Mouse (Mus musculus) lung, adult 2 months (tissue): ENCODE results near the gene Clint1. TPM values are rescaled to one million over a fixed set of nuclear protein-coding genes. Genes with fewer than 3 reads are reported as not detected.

ENCODE experiments used
- DNase-seq: peaks from one replicate; pipeline ENCODE4 v3.0.0; 2022
- H3K4me1 ChIP-seq: fragments of 200-500 bp; 2 replicates; pipeline ENCODE4 v1.6.1; 2011; ENCODE audit warnings: low read length; ENCODE audit not compliant: control insufficient read depth, insufficient read depth
- H3K4me3 ChIP-seq: fragments of 200-500 bp; replicated peaks from 2 replicates; pipeline ENCODE3; 2011; ENCODE audit warnings: low read depth, mild to moderate bottlenecking, control low read depth, low read length; ENCODE audit errors: extremely low read depth
- CTCF ChIP-seq: fragments of 200-500 bp; IDR thresholded peaks from 2 replicates; pipeline ENCODE4 v1.5.1; 2011; ENCODE audit warnings: mild to moderate bottlenecking, low read length, control low read depth; ENCODE audit not compliant: insufficient read depth
- POLR2A ChIP-seq: fragments of 200-500 bp; IDR thresholded peaks from 2 replicates; pipeline ENCODE4 v1.6.1; 2011; ENCODE audit warnings: low read depth, mild to moderate bottlenecking, control low read depth, low read length, borderline replicate concordance; ENCODE audit errors: extremely low read depth
- WGBS: fragments of 180-500 bp; shearing (Covaris S2); methylation state at CpG from one replicate; pipeline ENCODE4 v1.1.7; 2018; 5-methylcytosine and 5-hydroxymethylcytosine counted together
- polyA plus RNA-seq: library from polyadenylated mRNA; depleted of rRNA; stranded (reverse); fragments of >200 nt; gene quantifications from 2 replicates; pipeline ENCODE4 v1.2.3, GENCODE M21; 2012

Gene Clint1
- polyA plus RNA-seq, 1 experiment, result 51.8 TPM

DNA sequence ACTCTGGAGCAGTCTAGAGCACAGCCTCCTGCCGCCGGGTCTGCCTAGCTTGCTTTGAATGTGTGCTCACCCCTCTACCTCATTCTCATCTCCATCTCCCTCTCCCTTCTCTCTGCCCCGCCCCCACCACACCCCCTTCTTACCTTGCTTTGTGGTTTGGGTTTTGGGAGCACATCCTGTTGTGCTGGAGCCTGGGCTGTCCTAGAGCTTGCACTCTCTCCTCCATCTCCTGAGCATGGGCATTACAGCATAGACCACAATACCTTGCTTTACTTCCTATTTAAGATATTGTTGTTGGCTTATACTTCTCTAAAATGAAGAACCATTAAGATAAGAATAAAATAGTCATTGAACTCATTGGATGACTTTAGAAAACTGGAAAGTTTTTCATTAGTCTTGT is 38.1 kb downstream of the Clint1 start:
- WGBS, result 87% methylated on average over 3 of the region's 3 CpGs
- no peaks in the 10 kb centered on the region for H3K4me1 ChIP-seq
- no peak overlapping the region for H3K4me3 ChIP-seq
- TF ChIP-seq POLR2A (no peak), CTCF (no peak)
- DNase-seq, result no peak

GRCm38 (mm10) chr11:45890423-45890822 is 38.6 kb downstream of the Clint1 start:
- no peak for DNase-seq
- Histone ChIP-seq H3K4me3 (no peak overlapping the region), H3K4me1 (no peaks in the 10 kb centered on the region)
- WGBS, result 84% methylated on average over 20 of the region's 20 CpGs
- TF ChIP-seq CTCF (no peak), POLR2A (no peak)

- no peak for DNase-seq
- TF ChIP-seq CTCF (no peak), POLR2A (no peak)
- Histone ChIP-seq H3K4me3 (no peak overlapping the region), H3K4me1 (no peaks in the 10 kb centered on the region)
- 78% methylated on average over 5 of the region's 5 CpGs for WGBS
Observed at GRCm38 (mm10) chr11:45892861-45893360, 41.1 kb downstream of the Clint1 start.

- no peak for DNase-seq
- H3K4me3 ChIP-seq, result no peak overlapping the region
- TF ChIP-seq CTCF (no peak), POLR2A (no peak)
- H3K4me1 ChIP-seq, result no peaks in the 10 kb centered on the region
- WGBS, result 82% methylated on average over 2 of the region's 2 CpGs
Observed at GRCm38 (mm10) chr11:45897392-45897791, 45.5 kb downstream of the Clint1 start.

DNA sequence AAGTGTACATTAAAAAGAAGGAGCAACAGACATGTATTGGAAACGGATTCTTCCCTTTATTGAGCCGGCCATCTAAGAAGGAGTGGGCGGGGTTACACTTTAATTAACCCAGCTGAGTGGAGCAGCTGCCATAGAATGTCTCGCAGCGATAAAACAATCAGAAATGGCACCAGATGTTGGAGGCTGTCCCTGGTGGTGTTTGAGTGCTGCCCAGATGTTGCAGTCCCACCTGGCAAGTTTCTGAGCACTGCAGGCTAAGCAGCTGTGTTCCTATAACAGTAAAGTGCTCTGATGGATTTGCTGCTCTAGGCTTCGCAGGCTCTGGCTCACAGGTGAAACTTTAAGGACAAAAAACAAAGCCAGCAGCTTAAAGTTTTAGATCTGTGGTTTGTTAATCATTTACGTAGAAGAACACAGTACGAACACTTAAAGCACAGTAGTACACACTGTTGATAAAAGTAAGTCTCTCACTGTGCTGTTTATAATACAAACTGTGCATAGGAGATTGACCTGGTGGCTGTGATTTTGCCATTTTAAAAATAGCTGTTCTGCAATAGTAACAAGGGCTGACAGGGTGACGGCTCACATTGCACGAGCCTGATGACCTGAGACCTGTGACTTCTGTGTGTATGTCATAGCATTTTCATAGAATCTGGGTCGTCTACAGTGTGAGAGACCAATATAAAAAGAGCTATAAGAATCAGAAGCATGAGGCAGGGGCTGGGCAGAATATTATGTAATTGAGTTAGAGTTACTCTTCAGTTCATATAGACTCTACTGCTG is 48.6 kb downstream of the Clint1 start:
- H3K4me1 ChIP-seq, result no peaks in the 10 kb centered on the region
- DNase-seq, result no peak
- H3K4me3 ChIP-seq, result no peak overlapping the region
- TF ChIP-seq CTCF, result no peak
- no peak for TF ChIP-seq POLR2A
- WGBS, result 69% methylated on average over 11 of the region's 11 CpGs

DNA sequence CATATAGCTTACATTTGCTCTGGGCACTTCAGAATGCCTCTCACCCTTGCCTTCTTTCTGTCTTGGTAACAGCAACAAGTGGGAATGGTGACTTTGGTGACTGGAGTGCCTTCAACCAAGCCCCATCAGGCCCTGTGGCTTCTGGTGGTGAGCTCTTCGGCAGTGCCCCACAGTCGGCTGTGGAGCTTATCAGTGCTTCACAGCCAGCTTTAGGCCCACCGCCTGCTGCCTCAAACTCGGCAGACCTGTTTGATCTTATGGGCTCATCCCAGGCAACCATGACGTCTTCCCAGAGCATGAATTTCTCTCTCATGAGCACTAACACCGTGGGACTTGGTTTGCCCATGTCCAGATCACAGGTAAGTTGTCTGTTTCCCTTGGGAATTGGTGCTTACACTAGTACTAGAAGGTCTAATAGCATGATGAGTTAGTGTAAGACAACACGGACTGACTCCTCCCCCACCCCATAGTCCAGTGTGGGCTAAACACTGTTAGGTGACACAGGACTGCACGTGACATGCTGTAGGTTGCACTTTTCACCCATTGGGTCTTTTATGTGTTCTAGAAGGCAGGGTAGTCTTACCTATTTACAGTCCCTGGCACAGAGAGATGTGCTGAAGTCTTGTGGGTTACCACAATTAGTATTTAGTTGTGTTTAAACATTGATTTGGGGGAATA is 54.4 kb downstream of the Clint1 start:
- WGBS, result 84% methylated on average over 8 of the region's 8 CpGs
- no peak overlapping the region for H3K4me3 ChIP-seq
- no peak for TF ChIP-seq POLR2A

GRCm38 (mm10) chr11:45907301-45907700 is 55.5 kb downstream of the Clint1 start:
- no peak overlapping the region for H3K4me3 ChIP-seq
- no peaks in the 10 kb centered on the region for H3K4me1 ChIP-seq
- 58% methylated on average over 5 of the region's 5 CpGs for WGBS
- DNase-seq, result no peak
- no peak for TF ChIP-seq CTCF
- TF ChIP-seq POLR2A, result no peak

More for the DNA sequence above, 54.4 kb downstream of the Clint1 start:
- no peaks in the 10 kb centered on the region for H3K4me1 ChIP-seq
- DNase-seq, result no peak

GRCm38 (mm10) chr11:45908070-45908469 is 56.2 kb downstream of the Clint1 start:
- Histone ChIP-seq H3K4me3 (no peak overlapping the region), H3K4me1 (no peaks in the 10 kb centered on the region)
- DNase-seq, result no peak
- 86% methylated on average over 7 of the region's 7 CpGs for WGBS
- TF ChIP-seq CTCF, result no peak
- TF ChIP-seq POLR2A, result no peak

DNA sequence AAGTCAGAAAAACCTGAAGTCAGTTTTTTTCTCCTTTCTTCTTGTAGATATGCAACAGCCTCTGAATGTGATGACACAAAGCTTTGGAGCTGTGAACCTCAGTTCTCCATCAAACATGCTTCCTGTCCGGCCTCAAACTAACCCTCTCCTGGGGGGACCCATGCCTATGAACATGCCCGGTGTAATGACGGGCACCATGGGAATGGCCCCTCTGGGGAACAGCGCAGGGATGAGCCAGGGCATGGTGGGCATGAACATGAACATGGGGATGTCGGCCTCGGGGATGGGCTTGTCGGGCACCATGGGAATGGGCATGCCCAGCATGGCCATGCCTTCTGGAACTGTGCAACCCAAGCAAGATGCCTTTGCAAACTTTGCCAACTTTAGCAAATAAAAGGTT is 57.0 kb downstream of the Clint1 start:
- 96% methylated on average over 7 of the region's 7 CpGs for WGBS
- no peak for TF ChIP-seq POLR2A
- TF ChIP-seq CTCF, result no peak
- H3K4me3 ChIP-seq, result no peak overlapping the region
- no peaks in the 10 kb centered on the region for H3K4me1 ChIP-seq
- DNase-seq, result no peak

DNA sequence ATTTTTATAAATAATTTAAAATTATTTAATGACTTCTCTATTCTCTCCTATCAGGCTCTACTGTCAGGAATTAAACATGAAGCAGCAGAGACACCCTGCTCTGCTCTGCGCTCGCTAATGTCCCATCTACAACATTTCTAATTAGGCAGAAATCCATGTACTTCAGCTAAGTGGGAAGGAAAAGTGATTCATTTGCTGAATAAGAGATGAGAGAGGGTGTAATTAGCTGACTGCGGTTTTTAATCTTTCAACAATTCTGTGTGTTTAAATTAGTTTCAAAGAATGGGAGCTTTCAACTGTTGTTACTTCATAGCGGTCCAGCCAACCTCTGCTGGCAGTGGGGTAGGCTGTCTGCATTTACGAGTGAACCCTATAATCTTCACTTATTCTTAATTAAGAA is 58.9 kb downstream of the Clint1 start:
- WGBS, result 95% methylated on average over 5 of the region's 5 CpGs
- TF ChIP-seq POLR2A (no peak), CTCF (no peak)

More for the DNA sequence above, 58.9 kb downstream of the Clint1 start:
- Histone ChIP-seq H3K4me1 (no peaks in the 10 kb centered on the region), H3K4me3 (no peak overlapping the region)
- DNase-seq, result no peak
